Mouse (Mus musculus): ENCODE data around the gene Bap1. TPM values are rescaled to one million over a fixed set of nuclear protein-coding genes. Genes with fewer than 3 reads are reported as not detected.
A peak's percentile ranks its signal among the peaks of the same experiment; 100 is the strongest.

The Bap1 gene
- polyA plus RNA-seq, 1 experiment: 42.2 TPM

GRCm38 (mm10) chr14:31230442-31230841, 20.8 kb upstream of the Bap1 start:
- no peaks in the 10 kb centered on the region for H3K27me3 ChIP-seq (ENCODE audit: control insufficient read depth, insufficient read depth, low read length, poor library complexity, severe bottlenecking)
- no peaks in the 10 kb centered on the region for H3K9me3 ChIP-seq (replicated peaks; ENCODE audit: control insufficient read depth, insufficient read depth, low read length, poor library complexity, severe bottlenecking)
- no peak for TF ChIP-seq CTCF (IDR thresholded peaks at IDR 0.05; ENCODE audit: low read depth, low read length)
- no peak for TF ChIP-seq POLR2A (IDR thresholded peaks at IDR 0.05; ENCODE audit: insufficient read depth, low read length)
- TF ChIP-seq EP300 (IDR thresholded peaks at IDR 0.05; ENCODE audit: insufficient read depth, low read depth, low read length): no peak
- no peaks in the 10 kb centered on the region for H3K36me3 ChIP-seq (ENCODE audit: control insufficient read depth, insufficient read depth, low read length, poor library complexity, severe bottlenecking)
- no peak overlapping the region for H3K9ac ChIP-seq (ENCODE audit: low read depth, poor library complexity, severe bottlenecking)
- no peak overlapping the region for H3K27ac ChIP-seq (ENCODE audit: insufficient read depth, low read length)
- peaks cover 2% of the 10 kb centered on the region for H3K4me1 ChIP-seq (ENCODE audit: control insufficient read depth, insufficient read depth, low read length)
- no peak overlapping the region for H3K4me3 ChIP-seq (ENCODE audit: low read depth, low read length)

- H3K9ac ChIP-seq (ENCODE audit: low read depth, poor library complexity, severe bottlenecking): no peak overlapping the region
- H3K36me3 ChIP-seq (ENCODE audit: control insufficient read depth, insufficient read depth, low read length, poor library complexity, severe bottlenecking): no peaks in the 10 kb centered on the region
- no peak for TF ChIP-seq CTCF (IDR thresholded peaks at IDR 0.05; ENCODE audit: low read depth, low read length)
- no peak overlapping the region for H3K4me3 ChIP-seq (ENCODE audit: low read depth, low read length)
- no peaks in the 10 kb centered on the region for H3K9me3 ChIP-seq (replicated peaks; ENCODE audit: control insufficient read depth, insufficient read depth, low read length, poor library complexity, severe bottlenecking)
- no peaks in the 10 kb centered on the region for H3K27me3 ChIP-seq (ENCODE audit: control insufficient read depth, insufficient read depth, low read length, poor library complexity, severe bottlenecking)
- H3K27ac ChIP-seq (ENCODE audit: insufficient read depth, low read length): no peak overlapping the region
- peaks cover 2% of the 10 kb centered on the region for H3K4me1 ChIP-seq (ENCODE audit: control insufficient read depth, insufficient read depth, low read length)
Measured at GRCm38 (mm10) chr14:31232404-31233069, 18.7 kb upstream of the Bap1 start.

GRCm38 (mm10) chr14:31233070-31233995, 17.9 kb upstream of the Bap1 start:
- Histone ChIP-seq H3K36me3 (ENCODE audit: control insufficient read depth, insufficient read depth, low read length, poor library complexity, severe bottlenecking) (no peaks in the 10 kb centered on the region), H3K4me3 (ENCODE audit: low read depth, low read length) (no peak overlapping the region), H3K4me1 (ENCODE audit: control insufficient read depth, insufficient read depth, low read length) (peaks cover under 1% of the 10 kb centered on the region), H3K9ac (ENCODE audit: low read depth, poor library complexity, severe bottlenecking) (no peak overlapping the region), H3K27ac (ENCODE audit: insufficient read depth, low read length) (no peak overlapping the region), H3K9me3 (replicated peaks; ENCODE audit: control insufficient read depth, insufficient read depth, low read length, poor library complexity, severe bottlenecking) (no peaks in the 10 kb centered on the region), H3K27me3 (ENCODE audit: control insufficient read depth, insufficient read depth, low read length, poor library complexity, severe bottlenecking) (no peaks in the 10 kb centered on the region)
- TF ChIP-seq POLR2A (IDR thresholded peaks at IDR 0.05; ENCODE audit: insufficient read depth, low read length): no peak
- TF ChIP-seq EP300 (IDR thresholded peaks at IDR 0.05; ENCODE audit: insufficient read depth, low read depth, low read length): no peak
- TF ChIP-seq CTCF (IDR thresholded peaks at IDR 0.05; ENCODE audit: low read depth, low read length): no peak

- Histone ChIP-seq H3K4me3 (ENCODE audit: low read depth, low read length) (peak overlapping the region; percentile 46), H3K27ac (ENCODE audit: insufficient read depth, low read length) (no peak overlapping the region), H3K9ac (ENCODE audit: low read depth, poor library complexity, severe bottlenecking) (peak overlapping the region; percentile 41; the same call in 1 of the 2 replicates), H3K4me1 (ENCODE audit: control insufficient read depth, insufficient read depth, low read length) (no peaks in the 10 kb centered on the region), H3K36me3 (ENCODE audit: control insufficient read depth, insufficient read depth, low read length, poor library complexity, severe bottlenecking) (no peaks in the 10 kb centered on the region), H3K9me3 (replicated peaks; ENCODE audit: control insufficient read depth, insufficient read depth, low read length, poor library complexity, severe bottlenecking) (no peaks in the 10 kb centered on the region), H3K27me3 (ENCODE audit: control insufficient read depth, insufficient read depth, low read length, poor library complexity, severe bottlenecking) (no peaks in the 10 kb centered on the region)
- TF ChIP-seq EP300 (IDR thresholded peaks at IDR 0.05; ENCODE audit: insufficient read depth, low read depth, low read length) (no peak), CTCF (IDR thresholded peaks at IDR 0.05; ENCODE audit: low read depth, low read length) (peak; percentile 48), POLR2A (IDR thresholded peaks at IDR 0.05; ENCODE audit: insufficient read depth, low read length) (no peak)
Measured at GRCm38 (mm10) chr14:31233996-31234591, 17.2 kb upstream of the Bap1 start.

- TF ChIP-seq CTCF (IDR thresholded peaks at IDR 0.05; ENCODE audit: low read depth, low read length) (no peak), EP300 (IDR thresholded peaks at IDR 0.05; ENCODE audit: insufficient read depth, low read depth, low read length) (no peak), POLR2A (IDR thresholded peaks at IDR 0.05; ENCODE audit: insufficient read depth, low read length) (no peak)
- H3K27ac ChIP-seq (ENCODE audit: insufficient read depth, low read length): no peak overlapping the region
- H3K9ac ChIP-seq (ENCODE audit: low read depth, poor library complexity, severe bottlenecking): no peak overlapping the region
- no peak overlapping the region for H3K4me3 ChIP-seq (ENCODE audit: low read depth, low read length)
- no peaks in the 10 kb centered on the region for H3K27me3 ChIP-seq (ENCODE audit: control insufficient read depth, insufficient read depth, low read length, poor library complexity, severe bottlenecking)
- H3K9me3 ChIP-seq (replicated peaks; ENCODE audit: control insufficient read depth, insufficient read depth, low read length, poor library complexity, severe bottlenecking): no peaks in the 10 kb centered on the region
- no peaks in the 10 kb centered on the region for H3K36me3 ChIP-seq (ENCODE audit: control insufficient read depth, insufficient read depth, low read length, poor library complexity, severe bottlenecking)
- no peaks in the 10 kb centered on the region for H3K4me1 ChIP-seq (ENCODE audit: control insufficient read depth, insufficient read depth, low read length)
Measured at GRCm38 (mm10) chr14:31237101-31237882, 14.0 kb upstream of the Bap1 start.

Measured in ES-Bruce4 (cell line).